Mouse (Mus musculus) ovary, postnatal 10 days (tissue): ENCODE measurements around the gene Agpat3.

Experiments
- DNase-seq: peaks from one replicate; pipeline ENCODE4 v3.0.0; 2022; ENCODE audit warnings: low spot score

Gene Agpat3

DNA sequence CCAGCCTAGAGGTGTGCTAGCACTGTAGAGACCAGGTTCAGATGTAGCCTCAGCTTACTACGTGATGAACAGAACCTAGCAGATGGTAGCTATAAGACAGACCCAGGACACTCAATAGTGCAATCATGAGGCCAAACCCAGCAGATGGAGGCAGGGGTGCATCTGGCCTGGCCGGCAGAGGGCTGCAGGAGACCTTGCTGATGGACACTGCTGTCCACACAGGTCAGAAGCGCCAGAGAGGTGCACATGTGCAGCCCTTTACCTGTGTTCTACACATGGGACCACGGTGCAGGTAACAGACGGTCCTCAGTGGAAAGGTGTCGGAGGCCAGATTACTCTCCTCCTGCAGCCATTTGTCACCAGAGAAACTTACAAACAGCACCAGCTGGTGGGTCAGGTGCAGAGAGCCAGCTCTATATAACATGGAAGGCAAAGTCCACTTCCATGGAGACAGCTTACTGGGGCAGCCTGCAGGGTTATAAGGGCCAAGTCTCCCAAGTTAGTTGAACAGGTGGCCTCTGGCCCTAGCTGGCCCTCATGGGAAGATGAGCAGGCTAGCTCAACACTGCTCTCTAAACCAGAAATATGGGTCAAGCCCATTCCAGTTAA, 27.6 kb downstream of the Agpat3 start:
- no peak for DNase-seq

DNA sequence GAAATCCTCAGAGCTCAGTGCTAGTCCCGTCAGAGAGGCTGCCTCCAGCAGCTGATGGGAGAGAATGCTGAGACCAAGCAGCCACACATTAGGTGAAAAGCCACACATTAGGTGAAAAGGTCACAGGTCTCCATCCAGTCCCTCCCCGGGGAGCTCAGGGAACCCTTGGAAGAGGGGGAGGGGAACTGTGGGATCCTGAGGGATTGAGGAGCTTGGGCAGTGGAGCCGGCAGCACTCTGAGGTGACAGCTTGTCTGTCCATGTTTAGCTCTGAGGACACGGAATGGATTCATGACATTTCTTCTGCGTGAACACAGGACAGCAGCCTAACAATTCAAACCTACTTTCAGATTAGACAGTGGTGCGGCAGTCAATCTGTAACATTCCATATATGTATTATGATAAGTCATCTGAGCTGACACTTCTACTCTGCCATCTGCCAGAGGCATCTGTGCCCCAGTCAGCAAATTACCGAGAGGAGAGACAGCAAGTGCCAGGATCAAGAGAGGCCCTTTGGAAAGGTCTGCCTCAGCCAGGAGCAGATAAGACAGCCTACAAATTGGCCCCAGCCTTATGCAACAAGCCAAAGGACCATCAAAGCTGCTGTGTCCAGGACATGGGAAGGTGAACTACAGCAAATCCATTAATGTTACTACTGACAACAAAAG, 28.9 kb downstream of the Agpat3 start:
- DNase-seq = no peak

DNA sequence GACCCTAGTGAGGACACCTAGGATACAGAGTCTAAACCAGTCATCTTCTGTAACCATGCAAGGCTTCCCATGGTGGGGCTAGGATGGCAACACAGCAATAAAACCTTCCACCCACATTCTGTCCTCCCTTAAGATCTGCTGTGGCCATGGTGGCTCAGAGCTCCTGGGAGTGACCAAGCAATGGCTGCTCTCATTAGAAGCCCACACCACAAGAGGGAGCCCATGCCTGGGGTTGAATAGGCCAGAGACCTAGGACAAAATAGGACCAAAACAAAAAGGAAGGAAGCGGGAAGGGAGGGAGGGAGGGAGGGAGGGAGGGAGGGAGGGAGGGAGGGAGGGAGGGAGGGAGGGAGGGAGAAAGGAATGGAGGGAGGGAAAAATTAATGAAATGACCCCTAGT, 29.5 kb downstream of the Agpat3 start:
- DNase-seq = no peak

GRCm38 (mm10) chr10:78321133-78321757, 31.0 kb downstream of the Agpat3 start:
- no peak for DNase-seq

GRCm38 (mm10) chr10:78320526-78320925, 31.8 kb downstream of the Agpat3 start:
- DNase-seq = no peak

DNA sequence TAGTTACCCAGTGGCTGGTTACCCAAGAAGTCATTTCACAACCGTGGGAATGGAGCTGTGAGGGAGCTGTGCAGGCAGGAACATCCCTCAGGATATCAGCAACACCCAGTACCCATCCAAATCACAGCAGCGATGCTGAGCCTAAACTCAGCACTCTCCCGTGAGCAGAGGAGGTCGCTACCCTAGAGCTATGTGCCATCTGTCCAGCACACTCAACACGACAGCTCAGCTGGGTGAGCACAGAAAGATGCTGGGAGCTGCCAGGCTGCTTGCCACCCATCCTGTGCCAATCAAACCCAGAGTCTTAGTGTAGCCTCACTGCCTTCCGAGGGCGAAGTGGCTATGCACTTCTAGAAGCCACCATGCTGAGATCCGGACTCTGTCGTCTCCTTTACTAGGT, 32.3 kb downstream of the Agpat3 start:
- DNase-seq = no peak

DNA sequence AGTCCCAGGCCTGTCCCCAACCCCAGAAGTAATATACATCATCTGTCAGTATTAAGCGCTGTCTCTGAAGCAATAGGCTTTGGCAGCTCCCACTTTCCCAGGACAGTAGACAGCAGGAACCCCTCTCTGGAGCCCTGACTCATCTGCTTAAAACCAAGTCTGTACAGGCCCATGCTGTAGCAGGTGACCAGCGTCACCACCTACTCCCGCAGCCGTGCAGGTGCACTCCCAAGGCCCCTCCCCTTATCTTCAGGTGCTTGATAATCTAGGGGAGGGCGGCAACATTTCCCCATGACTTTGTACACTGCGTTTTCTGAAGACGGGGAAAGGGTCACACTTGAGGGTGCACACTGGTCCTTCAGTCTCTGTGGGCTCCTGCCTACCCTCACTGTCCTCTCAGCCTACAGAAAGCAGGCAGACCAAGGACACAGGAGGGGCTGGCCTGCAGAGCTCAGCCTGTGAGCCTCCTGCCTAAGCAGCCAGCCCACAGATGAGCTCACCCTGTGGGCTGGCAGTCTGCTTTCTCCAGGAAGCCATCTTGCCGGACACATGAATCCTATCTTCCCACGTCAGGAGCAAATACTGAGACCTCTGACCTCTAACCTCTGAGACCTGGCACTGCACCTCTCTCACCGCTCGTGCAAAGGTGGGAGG, 34.9 kb downstream of the Agpat3 start:
- no peak for DNase-seq

DNA sequence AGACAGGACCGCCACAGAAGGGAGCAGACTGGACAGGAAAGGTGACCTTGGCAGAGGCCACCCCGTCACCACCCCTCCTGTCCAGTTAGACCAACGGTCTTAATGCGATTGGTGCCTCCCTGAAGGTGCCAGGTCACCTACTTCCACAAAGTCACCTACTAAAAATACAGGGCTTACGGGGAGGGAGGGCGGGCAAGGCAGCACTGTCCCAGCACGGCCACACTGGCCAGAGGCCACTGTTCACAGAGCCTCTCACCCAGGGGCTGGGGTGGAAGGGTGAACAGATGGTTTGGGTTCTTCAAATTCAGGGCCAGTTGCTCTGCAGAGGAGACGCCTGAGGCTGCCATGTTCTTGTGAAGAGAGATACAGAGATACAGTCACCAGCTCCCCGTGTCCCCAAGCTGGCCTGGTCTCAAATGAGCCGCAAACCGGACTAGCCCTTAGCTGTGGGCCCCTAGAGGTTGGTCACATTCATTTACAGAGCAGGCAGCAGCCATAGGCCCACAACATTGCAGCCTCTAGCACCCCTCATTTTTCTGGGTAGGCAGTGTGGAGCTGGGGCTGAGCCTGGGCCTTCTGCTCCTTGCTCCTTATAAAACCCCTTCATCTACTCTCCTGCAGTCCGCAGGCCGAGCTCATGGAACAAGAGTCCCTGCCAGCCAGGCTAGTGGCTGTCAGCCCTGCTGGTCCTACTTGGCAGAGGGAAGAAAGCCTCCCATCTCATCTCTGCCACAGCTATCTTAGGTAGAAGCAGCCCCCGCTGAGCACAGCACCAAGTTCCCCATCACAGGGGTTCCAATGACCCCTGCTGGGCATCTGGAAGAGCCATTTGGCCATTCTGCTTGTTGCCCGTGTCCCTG, 35.8 kb downstream of the Agpat3 start:
- DNase-seq = no peak

GRCm38 (mm10) chr10:78315145-78315544, 37.1 kb downstream of the Agpat3 start:
- no peak for DNase-seq

DNA sequence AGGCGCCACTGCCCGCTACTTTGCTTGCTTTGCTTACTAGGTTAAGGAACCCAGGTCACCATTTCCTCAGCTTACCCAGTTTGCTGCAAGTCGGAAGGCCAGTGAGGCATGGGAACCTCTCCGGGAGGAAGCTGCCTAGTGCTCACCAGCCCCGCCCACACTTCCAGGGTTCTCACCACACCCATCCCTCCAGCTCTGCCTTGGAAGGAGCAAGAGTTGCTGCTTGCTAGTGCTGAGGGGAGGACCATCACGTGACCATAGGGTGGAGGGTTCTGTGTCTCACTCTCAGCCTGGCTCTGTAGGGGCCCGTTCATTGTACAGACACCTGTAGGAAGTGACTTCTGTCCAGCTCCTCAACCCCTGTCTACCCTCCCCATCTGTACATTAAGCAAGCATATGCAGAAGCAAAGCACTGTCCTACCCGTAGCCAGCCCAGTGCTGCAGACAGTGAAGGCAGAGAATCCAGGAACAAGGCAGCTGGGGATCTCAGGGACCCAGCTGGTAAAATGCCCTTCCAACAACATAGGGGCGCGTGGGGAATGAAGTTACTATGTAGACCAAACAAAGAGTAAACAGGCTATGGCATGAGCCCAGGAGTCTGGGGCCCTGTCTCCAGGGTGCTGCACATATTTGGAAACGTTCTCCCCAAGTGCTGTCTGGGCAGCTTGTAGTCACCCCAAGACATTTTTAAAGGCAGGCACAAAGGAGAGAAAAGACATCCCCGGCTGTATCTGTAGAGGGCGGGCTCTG, 40.2 kb downstream of the Agpat3 start:
- no peak for DNase-seq

DNA sequence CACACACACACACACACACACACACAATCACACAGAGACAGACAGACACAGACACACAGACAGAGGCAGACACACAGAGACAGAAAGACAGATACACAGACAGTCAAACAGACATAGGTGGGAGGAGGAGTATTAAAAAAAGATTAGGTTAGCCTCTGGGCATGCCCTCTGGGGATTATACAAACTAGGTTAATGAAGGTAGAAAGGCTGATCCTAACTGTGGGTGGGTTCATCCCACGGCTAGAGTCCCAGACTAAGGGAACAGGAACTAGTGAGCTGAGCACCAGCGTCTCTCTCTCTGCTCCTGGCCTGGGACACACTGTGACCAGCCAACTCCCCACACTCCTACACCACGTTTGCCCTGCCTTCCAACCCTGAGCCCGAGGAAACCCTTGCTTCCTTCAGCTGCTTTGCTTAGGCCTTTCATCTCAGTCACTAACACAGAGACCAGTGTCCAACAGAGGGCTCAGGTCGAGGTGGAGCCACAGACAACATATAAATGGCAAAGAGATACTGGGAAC, 41.5 kb downstream of the Agpat3 start:
- no peak for DNase-seq

GRCm38 (mm10) chr10:78308617-78309016, 43.7 kb downstream of the Agpat3 start:
- no peak for DNase-seq

DNA sequence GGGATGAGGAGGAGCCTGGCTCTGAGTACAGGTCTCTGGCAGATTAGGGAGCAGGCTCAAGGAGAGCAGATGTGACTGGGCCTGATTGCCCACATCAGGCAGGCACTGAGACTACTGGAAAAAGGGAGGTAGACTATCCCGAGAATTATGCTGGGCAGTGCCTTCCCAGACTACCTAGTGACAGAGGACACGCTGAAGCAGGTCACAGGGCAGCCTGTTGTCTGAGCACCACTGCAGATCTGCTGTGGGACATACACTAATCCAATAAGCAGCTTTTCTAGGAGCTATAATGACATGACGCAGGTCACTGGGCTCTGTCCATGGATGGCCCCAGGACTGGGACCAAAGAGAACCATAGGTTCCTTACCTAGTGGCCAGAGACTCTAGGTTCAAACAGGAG, 44.9 kb downstream of the Agpat3 start:
- DNase-seq = no peak

- DNase-seq = no peak
Observed at GRCm38 (mm10) chr10:78306027-78306426, 46.3 kb downstream of the Agpat3 start.

GRCm38 (mm10) chr10:78304996-78305395, 47.3 kb downstream of the Agpat3 start:
- DNase-seq = no peak

- no peak for DNase-seq
Observed at GRCm38 (mm10) chr10:78303675-78304074, 48.6 kb downstream of the Agpat3 start.

DNA sequence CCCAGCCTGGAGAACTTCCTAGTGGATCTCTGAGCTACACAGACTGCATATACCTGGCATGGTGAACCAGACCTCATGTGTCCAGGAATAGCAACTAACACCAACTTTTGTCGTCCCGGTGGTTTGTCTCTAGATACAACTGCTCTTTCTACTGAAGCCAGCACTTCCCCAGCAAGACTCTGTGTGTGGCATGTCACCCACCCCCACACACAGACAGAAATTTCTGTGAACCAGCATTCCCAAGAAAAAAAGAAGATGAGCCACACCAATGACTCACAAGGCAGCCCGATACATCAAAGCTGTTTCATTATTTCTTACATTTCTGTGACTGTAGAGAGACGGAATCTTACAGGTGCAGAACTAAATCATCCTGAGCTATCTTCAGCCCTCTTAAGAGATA, 52.2 kb downstream of the Agpat3 start:
- DNase-seq = no peak

GRCm38 (mm10) chr10:78298651-78299644, 53.3 kb downstream of the Agpat3 start:
- no peak for DNase-seq

- DNase-seq = no peak
Observed at GRCm38 (mm10) chr10:78297576-78298484, 54.5 kb downstream of the Agpat3 start.
